Mouse (Mus musculus) kidney, embryonic 14.5 days (tissue): ENCODE measurements around the gene Slc39a13. TPM values are rescaled to one million over a fixed set of nuclear protein-coding genes. Genes with fewer than 3 reads are reported as not detected.

ENCODE experiments used
- ATAC-seq: fragments of 200-750 bp; cut with Nextera tagmentation; 2 replicates; pipeline ENCODE4 v1.8.0; 2017; ENCODE audit warnings: moderate number of reproducible peaks, mild to moderate bottlenecking, moderate TSS enrichment, moderate library complexity; ENCODE audit not compliant: low FRiP score, low TSS enrichment
- H3K27ac ChIP-seq: fragments of 300-500 bp; sonication (generic); 2 replicates; pipeline ENCODE4 v1.5.1; 2014; ENCODE audit warnings: low read depth, mild to moderate bottlenecking, low read length, moderate library complexity, mixed read lengths
- H3K27me3 ChIP-seq: fragments of 300-500 bp; sonication (generic); 2 replicates; pipeline ENCODE4 v1.6.1; 2014; ENCODE audit warnings: mild to moderate bottlenecking, low read length; ENCODE audit not compliant: control insufficient read depth, insufficient read depth
- H3K36me3 ChIP-seq: fragments of 300-500 bp; sonication (generic); 2 replicates; pipeline ENCODE4 v1.6.1; 2014; ENCODE audit warnings: low read length, mixed read lengths; ENCODE audit not compliant: control insufficient read depth, insufficient read depth
- H3K4me1 ChIP-seq: fragments of 300-500 bp; sonication (generic); 2 replicates; pipeline ENCODE4 v1.6.1; 2014; ENCODE audit warnings: low read length, mixed read lengths; ENCODE audit not compliant: control insufficient read depth, insufficient read depth
- H3K4me2 ChIP-seq: fragments of 300-500 bp; sonication (generic); replicated peaks from 2 replicates; pipeline ENCODE4 v1.6.1; 2014; ENCODE audit warnings: low read depth, mild to moderate bottlenecking, low read length
- H3K4me3 ChIP-seq: fragments of 300-500 bp; sonication (generic); 2 replicates; pipeline ENCODE4 v1.5.1; 2014; ENCODE audit warnings: mild to moderate bottlenecking, low read length
- H3K9ac ChIP-seq: fragments of 300-500 bp; sonication (generic); 2 replicates; pipeline ENCODE4 v1.6.1; 2014; ENCODE audit warnings: low read depth, mild to moderate bottlenecking, low read length, moderate library complexity
- H3K9me3 ChIP-seq: fragments of 300-500 bp; sonication (generic); 2 replicates; pipeline ENCODE4 v1.6.1; 2016; ENCODE audit warnings: low read length; ENCODE audit not compliant: control insufficient read depth
- WGBS: fragments of 180-500 bp; shearing (Covaris S2); extraction: QIAGEN DNeasy Blood & Tissue Kit; methylation state at CpG from one replicate; pipeline ENCODE4 v1.1.7; 2014; 5-methylcytosine and 5-hydroxymethylcytosine counted together
- polyA plus RNA-seq: library from polyadenylated mRNA; unstranded; fragments of >200 nt; fragmentation: Nextera tagmentation; extraction: Ambion mirVana; gene quantifications from 2 replicates; pipeline ENCODE4 v1.2.1, GENCODE M21; 2014

Gene Slc39a13
- polyA plus RNA-seq, 1 experiment from 2014 or later = 31.1 TPM

- no peak for ATAC-seq
- Histone ChIP-seq H3K4me2 (no peak overlapping the region), H3K27ac (no peak overlapping the region), H3K4me1 (no peaks in the 10 kb centered on the region), H3K27me3 (no peaks in the 10 kb centered on the region), H3K4me3 (no peak overlapping the region), H3K36me3 (no peaks in the 10 kb centered on the region), H3K9ac (no peak overlapping the region), H3K9me3 (no peaks in the 10 kb centered on the region)
- 90% methylated on average over 2 of the region's 2 CpGs for WGBS
These were observed 27.9 kb upstream of the Slc39a13 start for GRCm38 (mm10) chr2:91098156-91098555.

- 70% methylated on average over 10 of the region's 10 CpGs for WGBS
- H3K4me1 ChIP-seq = no peaks in the 10 kb centered on the region
- H3K9ac ChIP-seq = no peak overlapping the region
- no peak overlapping the region for H3K27ac ChIP-seq
- H3K4me2 ChIP-seq = no peak overlapping the region
- H3K27me3 ChIP-seq = no peaks in the 10 kb centered on the region
- no peak; the same call in 1 of the 2 replicates for ATAC-seq
- no peak overlapping the region for H3K4me3 ChIP-seq
- no peaks in the 10 kb centered on the region for H3K9me3 ChIP-seq
- H3K36me3 ChIP-seq = no peaks in the 10 kb centered on the region
These were observed 26.8 kb upstream of the Slc39a13 start for GRCm38 (mm10) chr2:91097015-91097414.

- H3K27ac ChIP-seq = no peak overlapping the region
- no peaks in the 10 kb centered on the region for H3K27me3 ChIP-seq
- H3K9me3 ChIP-seq = no peaks in the 10 kb centered on the region
- no peak overlapping the region for H3K4me2 ChIP-seq
- no peaks in the 10 kb centered on the region for H3K4me1 ChIP-seq
- no peaks in the 10 kb centered on the region for H3K36me3 ChIP-seq
- no peak overlapping the region for H3K4me3 ChIP-seq
- H3K9ac ChIP-seq = no peak overlapping the region
- WGBS = 66% methylated on average over 14 of the region's 14 CpGs
- ATAC-seq = no peak
These were observed 26.3 kb upstream of the Slc39a13 start for GRCm38 (mm10) chr2:91096524-91096923.

GRCm38 (mm10) chr2:91090827-91091226 lies 20.6 kb upstream of the Slc39a13 start:
- Histone ChIP-seq H3K4me2 (no peak overlapping the region), H3K27ac (no peak overlapping the region), H3K4me1 (no peaks in the 10 kb centered on the region), H3K9ac (no peak overlapping the region), H3K4me3 (no peak overlapping the region), H3K36me3 (no peaks in the 10 kb centered on the region), H3K9me3 (no peaks in the 10 kb centered on the region), H3K27me3 (no peaks in the 10 kb centered on the region)
- ATAC-seq = no peak
- WGBS = 74% methylated on average over 6 of the region's 6 CpGs

- ATAC-seq = no peak
- 70% methylated on average over 6 of the region's 6 CpGs for WGBS
- H3K27ac ChIP-seq = no peak overlapping the region
- H3K9ac ChIP-seq = no peak overlapping the region
- H3K9me3 ChIP-seq = no peaks in the 10 kb centered on the region
- no peak overlapping the region for H3K4me2 ChIP-seq
- H3K4me3 ChIP-seq = no peak overlapping the region
- no peaks in the 10 kb centered on the region for H3K4me1 ChIP-seq
- H3K27me3 ChIP-seq = no peaks in the 10 kb centered on the region
- no peaks in the 10 kb centered on the region for H3K36me3 ChIP-seq
These were observed 20.0 kb upstream of the Slc39a13 start for GRCm38 (mm10) chr2:91090208-91090607.

GRCm38 (mm10) chr2:91088987-91089386 lies 18.8 kb upstream of the Slc39a13 start:
- Histone ChIP-seq H3K27ac (no peak overlapping the region), H3K4me1 (no peaks in the 10 kb centered on the region), H3K9ac (no peak overlapping the region), H3K9me3 (no peaks in the 10 kb centered on the region), H3K27me3 (no peaks in the 10 kb centered on the region), H3K4me3 (no peak overlapping the region), H3K36me3 (no peaks in the 10 kb centered on the region), H3K4me2 (no peak overlapping the region)
- 78% methylated on average over 9 of the region's 9 CpGs for WGBS
- ATAC-seq = no peak

GRCm38 (mm10) chr2:91087453-91087852 lies 17.2 kb upstream of the Slc39a13 start:
- WGBS = 87% methylated on average over 9 of the region's 9 CpGs
- Histone ChIP-seq H3K27ac (no peak overlapping the region), H3K9ac (no peak overlapping the region), H3K36me3 (no peaks in the 10 kb centered on the region), H3K27me3 (no peaks in the 10 kb centered on the region), H3K4me1 (no peaks in the 10 kb centered on the region), H3K9me3 (no peaks in the 10 kb centered on the region), H3K4me2 (no peak overlapping the region), H3K4me3 (no peak overlapping the region)
- ATAC-seq = no peak

GRCm38 (mm10) chr2:91086392-91087237 lies 16.4 kb upstream of the Slc39a13 start:
- Histone ChIP-seq H3K4me2 (no peak overlapping the region), H3K4me1 (no peaks in the 10 kb centered on the region), H3K4me3 (no peak overlapping the region), H3K27me3 (no peaks in the 10 kb centered on the region), H3K9me3 (no peaks in the 10 kb centered on the region), H3K36me3 (no peaks in the 10 kb centered on the region), H3K9ac (no peak overlapping the region), H3K27ac (no peak overlapping the region)
- 72% methylated on average over 9 of the region's 9 CpGs for WGBS
- no peak for ATAC-seq

- H3K27ac ChIP-seq = no peak overlapping the region
- no peak overlapping the region for H3K4me2 ChIP-seq
- H3K27me3 ChIP-seq = no peaks in the 10 kb centered on the region
- ATAC-seq = no peak
- no peaks in the 10 kb centered on the region for H3K36me3 ChIP-seq
- no peak overlapping the region for H3K4me3 ChIP-seq
- H3K4me1 ChIP-seq = no peaks in the 10 kb centered on the region
- WGBS = 84% methylated on average over 14 of the region's 14 CpGs
- H3K9me3 ChIP-seq = no peaks in the 10 kb centered on the region
- no peak overlapping the region for H3K9ac ChIP-seq
These were observed 15.5 kb upstream of the Slc39a13 start for GRCm38 (mm10) chr2:91085494-91086391.
